In the genomic region with DNA sequence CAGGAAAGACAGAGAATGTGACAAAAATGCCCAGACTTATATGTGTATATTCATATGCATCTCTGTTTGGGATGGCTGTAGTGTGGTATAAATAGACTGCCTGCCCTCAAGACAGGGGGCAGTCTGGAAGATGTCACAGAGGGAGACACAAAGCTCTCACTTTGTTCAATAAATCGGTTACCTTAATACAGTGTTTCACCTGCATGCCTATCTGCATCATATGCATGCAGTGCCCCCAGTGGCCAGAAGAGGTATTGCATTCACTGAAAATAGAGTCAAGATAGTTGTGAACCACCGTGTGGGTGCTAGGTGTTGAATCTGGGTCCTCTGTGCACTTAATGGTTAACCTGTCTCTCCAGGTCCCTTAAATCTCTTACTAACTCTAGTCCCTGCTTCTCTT, we compare ENCODE assay signal across 9 mouse cellular contexts. TPM values are rescaled to one million over a fixed set of nuclear protein-coding genes. Genes with fewer than 3 reads are reported as not detected.
DNase-seq lines count a peak whose midpoint lies in the region; ATAC-seq and TF ChIP-seq lines count a peak whose summit lies in the region.
"Had no signal": no experiment of that assay in that cellular context is flagged by ENCODE, and none has a peak within 500 bp of the region (broad histone marks: within the 10 kb centered on the region; RNA-seq: fewer than 3 reads in every experiment).

No protein-coding gene starts in this region.

- peaks cover 55% of the 10 kb centered on the region for H3K36me3 ChIP-seq in liver, postnatal 0 days (replicated peaks; ENCODE audit: insufficient read depth, low read length)
- peaks cover 64% of the 10 kb centered on the region for H3K36me3 ChIP-seq in neural tube, embryonic 13.5 days
- H3K36me3 ChIP-seq in thymus, adult 2 months (ENCODE audit: control insufficient read depth, insufficient read depth, low read length) = peaks cover 59% of the 10 kb centered on the region

- peak; percentile 90 for ATAC-seq in activated CD4-positive, CD25-positive, alpha-beta regulatory T cell, adult 4 months
- peak; percentile 98 for ATAC-seq in granulocyte monocyte progenitor cell, adult 5-6 weeks (replicated peaks; ENCODE audit: poor library complexity, severe bottlenecking)
- ATAC-seq in liver, postnatal 0 days = peak; percentile 56; the same call in 1 of the 2 replicates
- ATAC-seq in neural tube, embryonic 13.5 days (ENCODE audit: low read depth) = 0 out of 2 replicates have a peak, but pooled peaks have one; percentile 43

- H3K4me2 ChIP-seq in liver, postnatal 0 days (ENCODE audit: low read depth, low read length) = no peak overlapping the region
- no peak overlapping the region for H3K4me2 ChIP-seq in neural tube, embryonic 13.5 days

- DNase-seq in CD4-positive helper T cell, adult 2 months (ENCODE audit: low read depth, low spot score) = peak; percentile 78
- peak; percentile 72 for DNase-seq in kidney, postnatal 14 days
- peak; percentile 71 for DNase-seq in liver, postnatal 0 days
- peak; percentile 84 for DNase-seq in thymus, adult 2 months

- no peak overlapping the region for H3K4me3 ChIP-seq in cortical plate, adult 2 months (ENCODE audit: insufficient read depth, low read length)
- no peak overlapping the region for H3K4me3 ChIP-seq in liver, postnatal 0 days (ENCODE audit: low read depth, low read length)
- no peak overlapping the region for H3K4me3 ChIP-seq in neural tube, embryonic 13.5 days
- H3K4me3 ChIP-seq in thymus, adult 2 months (ENCODE audit: control insufficient read depth, insufficient read depth, low read length) = no peak overlapping the region
- H3K4me3 ChIP-seq: erythroblast, embryonic 14.5 days had no signal

- no peak for TF ChIP-seq EP300 in liver, postnatal 0 days (IDR thresholded peaks at IDR 0.05; ENCODE audit: low read depth)

- H3K27me3 ChIP-seq in liver, postnatal 0 days (ENCODE audit: insufficient read depth, low read length) = no peaks in the 10 kb centered on the region
- no peaks in the 10 kb centered on the region for H3K27me3 ChIP-seq in neural tube, embryonic 13.5 days
- H3K27me3 ChIP-seq in thymus, adult 2 months (ENCODE audit: control insufficient read depth, insufficient read depth, low read length) = no peaks in the 10 kb centered on the region

- peak; percentile 77 for TF ChIP-seq CTCF in cortical plate, adult 2 months (IDR thresholded peaks at IDR 0.05; ENCODE audit: extremely low read depth, insufficient read depth, low read length)
- peak; percentile 97 for TF ChIP-seq CTCF in liver, postnatal 0 days (IDR thresholded peaks at IDR 0.05; ENCODE audit: low read depth)
- no peak for TF ChIP-seq CTCF in thymus, adult 2 months (IDR thresholded peaks at IDR 0.05; ENCODE audit: borderline replicate concordance, control insufficient read depth, extremely low read depth, insufficient read depth, low read length, poor library complexity)

- WGBS in liver, postnatal 0 days (ENCODE audit: insufficient replicate concordance) = 34% methylated on average over 2 of the region's 2 CpGs
- WGBS in neural tube, embryonic 13.5 days = 60% methylated on average over 2 of the region's 2 CpGs
- 26% methylated on average over 2 of the region's 2 CpGs for WGBS in thymus, adult 2 months

- H3K9ac ChIP-seq in liver, postnatal 0 days (replicated peaks) = no peak overlapping the region
- no peak overlapping the region for H3K9ac ChIP-seq in neural tube, embryonic 13.5 days

- no peak for TF ChIP-seq POLR2A in cortical plate, adult 2 months (IDR thresholded peaks at IDR 0.05; ENCODE audit: extremely low read depth, insufficient read depth, low read length)
- TF ChIP-seq POLR2A in thymus, adult 2 months (IDR thresholded peaks at IDR 0.05; ENCODE audit: control insufficient read depth, extremely low read depth, insufficient read depth, low read length, poor library complexity) = no peak

- no peaks in the 10 kb centered on the region for H3K9me3 ChIP-seq in liver, postnatal 0 days (ENCODE audit: low read length)
- H3K9me3 ChIP-seq in neural tube, embryonic 13.5 days = no peaks in the 10 kb centered on the region

- H3K4me1 ChIP-seq in cortical plate, adult 2 months (ENCODE audit: control insufficient read depth, insufficient read depth, low read length) = peaks cover 3% of the 10 kb centered on the region
- H3K4me1 ChIP-seq in liver, postnatal 0 days (ENCODE audit: insufficient read depth) = peaks cover 5% of the 10 kb centered on the region
- H3K4me1 ChIP-seq in neural tube, embryonic 13.5 days (replicated peaks) = peaks cover 10% of the 10 kb centered on the region; the same call in 1 of the 2 replicates
- no peaks in the 10 kb centered on the region for H3K4me1 ChIP-seq in thymus, adult 2 months (replicated peaks; ENCODE audit: control insufficient read depth, insufficient read depth, low read length)

- no peak overlapping the region for H3K27ac ChIP-seq in cortical plate, adult 2 months (ENCODE audit: insufficient read depth, low read length)
- H3K27ac ChIP-seq in liver, postnatal 0 days (ENCODE audit: low read depth) = no peak overlapping the region
- no peak overlapping the region for H3K27ac ChIP-seq in neural tube, embryonic 13.5 days (replicated peaks)
- no peak overlapping the region for H3K27ac ChIP-seq in thymus, adult 2 months (ENCODE audit: control insufficient read depth, insufficient read depth, low read length)

RNA-seq across cellular contexts. Expression of a gene that starts 5.7 kb away (rescaled TPM):
- polyA plus RNA-seq in activated CD4-positive, CD25-positive, alpha-beta regulatory T cell, adult 4 months (2017; shearing (Covaris generic)) = 100 to 1,000 TPM; 199 to 204 TPM
- polyA plus RNA-seq in cortical plate, adult 2 months (2012; rRNA removed) = 62.5 and 69.9 TPM in 2 replicates
- 102 and 123 TPM in 2 replicates for total RNA-seq in granulocyte monocyte progenitor cell, adult 5-6 weeks (2014; fragmentation: Nextera tagmentation)
- 121 and 141 TPM in 2 replicates for total RNA-seq in granulocyte monocyte progenitor cell, adult 5-6 weeks (2017)
- polyA plus RNA-seq in liver, postnatal 0 days (2015; fragmentation: Nextera tagmentation; extraction: Ambion mirVana) = 96.5 and 103 TPM in 2 replicates
- polyA plus RNA-seq in neural tube, embryonic 13.5 days (2015; fragmentation: Nextera tagmentation; extraction: Ambion mirVana) = 199 and 202 TPM in 2 replicates
- 55.6 and 66.7 TPM in 2 replicates for polyA plus RNA-seq in thymus, adult 2 months (2012; rRNA removed)

RNA-seq across cellular contexts. Expression of a gene that starts 5.8 kb away (rescaled TPM):
- polyA plus RNA-seq in activated CD4-positive, CD25-positive, alpha-beta regulatory T cell, adult 4 months (2017; shearing (Covaris generic)) = 100 to 1,000 TPM; 125 to 136 TPM
- polyA plus RNA-seq in cortical plate, adult 2 months (2012; rRNA removed) = 26.6 and 27.3 TPM in 2 replicates
- 55.5 and 83.7 TPM in 2 replicates for total RNA-seq in granulocyte monocyte progenitor cell, adult 5-6 weeks (2014; fragmentation: Nextera tagmentation)
- 122 and 124 TPM in 2 replicates for total RNA-seq in granulocyte monocyte progenitor cell, adult 5-6 weeks (2017)
- 69.4 and 70.7 TPM in 2 replicates for polyA plus RNA-seq in liver, postnatal 0 days (2015; fragmentation: Nextera tagmentation; extraction: Ambion mirVana)
- 135 and 146 TPM in 2 replicates for polyA plus RNA-seq in neural tube, embryonic 13.5 days (2015; fragmentation: Nextera tagmentation; extraction: Ambion mirVana)
- 10.3 and 11.9 TPM in 2 replicates for polyA plus RNA-seq in thymus, adult 2 months (2012; rRNA removed)

RNA-seq across cellular contexts. Expression of a gene that starts 11.2 kb away (rescaled TPM):
- polyA plus RNA-seq in activated CD4-positive, CD25-positive, alpha-beta regulatory T cell, adult 4 months (2017; shearing (Covaris generic)) = 10 to 100 TPM; 20.1 to 21.0 TPM
- 17.0 and 17.3 TPM in 2 replicates for polyA plus RNA-seq in cortical plate, adult 2 months (2012; rRNA removed)
- total RNA-seq in granulocyte monocyte progenitor cell, adult 5-6 weeks (2014; fragmentation: Nextera tagmentation) = 9.4 and 14.3 TPM in 2 replicates
- total RNA-seq in granulocyte monocyte progenitor cell, adult 5-6 weeks (2017) = 17.4 and 24.7 TPM in 2 replicates
- polyA plus RNA-seq in liver, postnatal 0 days (2015; fragmentation: Nextera tagmentation; extraction: Ambion mirVana) = 11.3 and 12.5 TPM in 2 replicates
- 38.3 and 41.6 TPM in 2 replicates for polyA plus RNA-seq in neural tube, embryonic 13.5 days (2015; fragmentation: Nextera tagmentation; extraction: Ambion mirVana)
- polyA plus RNA-seq in thymus, adult 2 months (2012; rRNA removed) = 3.5 and 4.7 TPM in 2 replicates

Comparison
In these comparisons a context has a peak if more than half of its experiments do, and no peak if none do; other contexts are left out.
1. ATAC-seq: peak in every context shown above with its lines; median percentile 98 in granulocyte monocyte progenitor cell, adult 5-6 weeks; 90 in activated CD4-positive, CD25-positive, alpha-beta regulatory T cell, adult 4 months; 56 in liver, postnatal 0 days; 43 in neural tube, embryonic 13.5 days.